Mouse (Mus musculus) neural tube, embryonic 11.5 days (tissue): ENCODE data around the gene Smok2b. TPM values are rescaled to one million over a fixed set of nuclear protein-coding genes. Genes with fewer than 3 reads are reported as not detected.
"Not testable (repeated sequence)": the region's sequence is repeated elsewhere in the genome, so short reads cannot be mapped to it uniquely, and the experiment has no call there.

ENCODE experiments used
- ATAC-seq: fragments of 200-750 bp; cut with Nextera tagmentation; 2 replicates; pipeline ENCODE4 v1.8.0; 2017; ENCODE audit warnings: moderate number of reproducible peaks, mild to moderate bottlenecking, moderate TSS enrichment, moderate library complexity; ENCODE audit not compliant: insufficient read depth, low FRiP score, low TSS enrichment
- DNase-seq: peaks from one replicate; pipeline ENCODE4 v3.0.0-alpha.2; 2015; ENCODE audit warnings: low spot score
- H3K27ac ChIP-seq: fragments of 300-500 bp; sonication (generic); 2 replicates; pipeline ENCODE4 v1.5.1; 2014; ENCODE audit warnings: low read depth, mild to moderate bottlenecking, low read length
- H3K27me3 ChIP-seq: fragments of 300-500 bp; sonication (generic); 2 replicates; pipeline ENCODE4 v1.6.1; 2014; ENCODE audit warnings: mild to moderate bottlenecking, low read length, mixed read lengths; ENCODE audit not compliant: control insufficient read depth, insufficient read depth
- H3K36me3 ChIP-seq: fragments of 300-500 bp; sonication (generic); 2 replicates; pipeline ENCODE4 v1.6.1; 2014; ENCODE audit warnings: mild to moderate bottlenecking, low read length, moderate library complexity, mixed read lengths; ENCODE audit not compliant: control insufficient read depth, insufficient read depth
- H3K4me1 ChIP-seq: fragments of 300-500 bp; sonication (generic); 2 replicates; pipeline ENCODE4 v1.6.1; 2014; ENCODE audit warnings: low read length, mixed read lengths; ENCODE audit not compliant: control insufficient read depth, insufficient read depth
- H3K4me2 ChIP-seq: fragments of 300-500 bp; sonication (generic); 2 replicates; pipeline ENCODE4 v1.6.1; 2014; ENCODE audit warnings: low read depth, mild to moderate bottlenecking, moderate library complexity
- H3K4me3 ChIP-seq: fragments of 300-500 bp; sonication (generic); 2 replicates; pipeline ENCODE4 v1.5.1; 2014; ENCODE audit warnings: low read depth, low read length
- H3K9ac ChIP-seq: fragments of 300-500 bp; sonication (generic); 2 replicates; pipeline ENCODE4 v1.6.1; 2014; ENCODE audit warnings: mild to moderate bottlenecking, low read length
- H3K9me3 ChIP-seq: fragments of 300-500 bp; sonication (generic); 2 replicates; pipeline ENCODE4 v1.6.1; 2016; ENCODE audit warnings: low read length; ENCODE audit not compliant: control insufficient read depth
- WGBS: fragments of 180-500 bp; shearing (Covaris S2); extraction: QIAGEN DNeasy Blood & Tissue Kit; methylation state at CpG from one replicate; pipeline ENCODE4 v1.1.7; 2014; 5-methylcytosine and 5-hydroxymethylcytosine counted together
- polyA plus RNA-seq: library from polyadenylated mRNA; unstranded; fragments of >200 nt; fragmentation: Nextera tagmentation; extraction: Ambion mirVana; gene quantifications from 2 replicates; pipeline ENCODE4 v1.2.1, GENCODE M21; 2014

Gene Smok2b
- not detected in 2 replicates for polyA plus RNA-seq

- ATAC-seq, H3K4me2 ChIP-seq, H3K36me3 ChIP-seq, H3K4me3 ChIP-seq, H3K9ac ChIP-seq, H3K27me3 ChIP-seq, H3K4me1 ChIP-seq, DNase-seq, H3K27ac ChIP-seq: not testable (repeated sequence)
- H3K9me3 ChIP-seq = peaks cover 43% of the 10 kb centered on the region
- 78% methylated on average over 2 of the region's 2 CpGs for WGBS
These were observed at the start of gene Smok2b for GRCm38 (mm10) chr17:13229957-13230356. Gene Smok2b (plus strand): TSS chr17:13230257.

- H3K4me2 ChIP-seq, H3K4me1 ChIP-seq, ATAC-seq, DNase-seq, H3K36me3 ChIP-seq, H3K4me3 ChIP-seq, H3K27ac ChIP-seq, H3K9ac ChIP-seq, H3K27me3 ChIP-seq: not testable (repeated sequence)
- peaks cover 22% of the 10 kb centered on the region for H3K9me3 ChIP-seq
- WGBS = 86% methylated on average over 5 of the region's 5 CpGs
These were observed 49.6 kb upstream of the Smok2b start for GRCm38 (mm10) chr17:13180491-13180890.

- H3K9ac ChIP-seq, DNase-seq, H3K27ac ChIP-seq, H3K4me2 ChIP-seq, H3K4me3 ChIP-seq, H3K27me3 ChIP-seq, ATAC-seq, H3K4me1 ChIP-seq, H3K36me3 ChIP-seq: not testable (repeated sequence)
- WGBS = 77% methylated on average over 2 of the region's 4 CpGs
- peaks cover 31% of the 10 kb centered on the region for H3K9me3 ChIP-seq
These were observed 47.3 kb upstream of the Smok2b start for GRCm38 (mm10) chr17:13182712-13183111.

- 90% methylated on average over 4 of the region's 5 CpGs for WGBS
These were observed 45.5 kb upstream of the Smok2b start for GRCm38 (mm10) chr17:13184514-13184913.

GRCm38 (mm10) chr17:13186541-13186940 lies 43.5 kb upstream of the Smok2b start:
- H3K9ac ChIP-seq, H3K4me3 ChIP-seq, DNase-seq, H3K36me3 ChIP-seq, H3K27ac ChIP-seq, H3K4me2 ChIP-seq, H3K27me3 ChIP-seq, ATAC-seq, H3K4me1 ChIP-seq: not testable (repeated sequence)
- peaks cover 32% of the 10 kb centered on the region for H3K9me3 ChIP-seq
- 89% methylated on average over 6 of the region's 6 CpGs for WGBS

More at GRCm38 (mm10) chr17:13184514-13184913, 45.5 kb upstream of the Smok2b start:
- not testable (repeated sequence) for H3K27me3 ChIP-seq, H3K4me2 ChIP-seq, H3K9ac ChIP-seq, DNase-seq, ATAC-seq, H3K4me1 ChIP-seq, H3K4me3 ChIP-seq, H3K27ac ChIP-seq, H3K36me3 ChIP-seq
- H3K9me3 ChIP-seq = peaks cover 33% of the 10 kb centered on the region

GRCm38 (mm10) chr17:13187621-13188020 lies 42.4 kb upstream of the Smok2b start:
- not testable (repeated sequence) for H3K27me3 ChIP-seq, ATAC-seq

GRCm38 (mm10) chr17:13188846-13189245 lies 41.2 kb upstream of the Smok2b start:
- H3K27ac ChIP-seq, H3K4me3 ChIP-seq, H3K4me1 ChIP-seq, H3K4me2 ChIP-seq, H3K27me3 ChIP-seq, H3K9ac ChIP-seq, DNase-seq, H3K36me3 ChIP-seq: not testable (repeated sequence)
- peak; percentile 29; the same call in 1 of the 2 replicates for ATAC-seq
- peaks cover 24% of the 10 kb centered on the region for H3K9me3 ChIP-seq
- 91% methylated on average over 2 of the region's 2 CpGs for WGBS

More at GRCm38 (mm10) chr17:13187621-13188020, 42.4 kb upstream of the Smok2b start:
- not testable (repeated sequence) for DNase-seq, H3K4me2 ChIP-seq, H3K9ac ChIP-seq, H3K4me3 ChIP-seq, H3K4me1 ChIP-seq, H3K27ac ChIP-seq, H3K36me3 ChIP-seq
- 73% methylated on average over 6 of the region's 6 CpGs for WGBS
- H3K9me3 ChIP-seq = peaks cover 26% of the 10 kb centered on the region

GRCm38 (mm10) chr17:13190836-13191583 lies 39.0 kb upstream of the Smok2b start:
- not testable (repeated sequence) for H3K4me3 ChIP-seq, H3K36me3 ChIP-seq, H3K27me3 ChIP-seq, H3K27ac ChIP-seq, ATAC-seq, H3K4me1 ChIP-seq, DNase-seq, H3K4me2 ChIP-seq, H3K9ac ChIP-seq
- 87% methylated on average over 10 of the region's 10 CpGs for WGBS
- peaks cover 26% of the 10 kb centered on the region for H3K9me3 ChIP-seq

- H3K27me3 ChIP-seq, H3K4me3 ChIP-seq, DNase-seq, H3K4me2 ChIP-seq, H3K36me3 ChIP-seq, H3K9ac ChIP-seq, ATAC-seq, H3K27ac ChIP-seq, H3K4me1 ChIP-seq: not testable (repeated sequence)
- 67% methylated on average over 4 of the region's 4 CpGs for WGBS
- H3K9me3 ChIP-seq = peaks cover 28% of the 10 kb centered on the region
These were observed 33.6 kb upstream of the Smok2b start for GRCm38 (mm10) chr17:13196486-13196885.
